Mouse (Mus musculus) hindbrain, embryonic 15.5 days (tissue): ENCODE results near the gene Ptpn1. TPM values are rescaled to one million over a fixed set of nuclear protein-coding genes. Genes with fewer than 3 reads are reported as not detected.

Source experiments
- ATAC-seq: fragments of 200-750 bp; cut with Nextera tagmentation; 2 replicates; pipeline ENCODE4 v1.8.0; 2017; ENCODE audit warnings: low read depth, moderate number of reproducible peaks, moderate TSS enrichment; ENCODE audit not compliant: low FRiP score
- H3K27ac ChIP-seq: fragments of 300-500 bp; sonication (generic); replicated peaks from 2 replicates; pipeline ENCODE4 v1.5.1; 2015; ENCODE audit warnings: mild to moderate bottlenecking, inconsistent platforms
- H3K27me3 ChIP-seq: fragments of 300-500 bp; sonication (generic); 2 replicates; pipeline ENCODE4 v1.6.1; 2015; ENCODE audit warnings: control low read depth, inconsistent platforms
- H3K36me3 ChIP-seq: fragments of 300-500 bp; sonication (generic); 2 replicates; pipeline ENCODE4 v1.6.1; 2015; ENCODE audit warnings: control low read depth, inconsistent platforms
- H3K4me1 ChIP-seq: fragments of 300-500 bp; sonication (generic); replicated peaks from 2 replicates; pipeline ENCODE4 v1.6.1; 2015; ENCODE audit warnings: control low read depth, inconsistent platforms
- H3K4me2 ChIP-seq: fragments of 300-500 bp; sonication (generic); 2 replicates; pipeline ENCODE4 v1.6.1; 2015; ENCODE audit warnings: moderate library complexity, mild to moderate bottlenecking, inconsistent platforms
- H3K4me3 ChIP-seq: fragments of 300-500 bp; sonication (generic); 2 replicates; pipeline ENCODE4 v1.5.1; 2015; ENCODE audit warnings: mild to moderate bottlenecking, inconsistent platforms
- H3K9ac ChIP-seq: fragments of 300-500 bp; sonication (generic); 2 replicates; pipeline ENCODE4 v1.6.1; 2015; ENCODE audit warnings: inconsistent platforms
- H3K9me3 ChIP-seq: fragments of 300-500 bp; sonication (generic); 2 replicates; pipeline ENCODE4 v1.6.1; 2016; ENCODE audit warnings: control low read depth, inconsistent platforms
- WGBS: fragments of 180-500 bp; shearing (Covaris S2); methylation state at CpG from one replicate; pipeline ENCODE4 v1.1.7; 2015; 5-methylcytosine and 5-hydroxymethylcytosine counted together
- polyA plus RNA-seq: library from polyadenylated mRNA; unstranded; fragments of >200 nt; fragmentation: Nextera tagmentation; extraction: Ambion mirVana; gene quantifications from 2 replicates; pipeline ENCODE4 v1.2.1, GENCODE M21; 2015

Ptpn1 gene
- polyA plus RNA-seq, 1 experiment from 2014 or later = 69.5 TPM

DNA sequence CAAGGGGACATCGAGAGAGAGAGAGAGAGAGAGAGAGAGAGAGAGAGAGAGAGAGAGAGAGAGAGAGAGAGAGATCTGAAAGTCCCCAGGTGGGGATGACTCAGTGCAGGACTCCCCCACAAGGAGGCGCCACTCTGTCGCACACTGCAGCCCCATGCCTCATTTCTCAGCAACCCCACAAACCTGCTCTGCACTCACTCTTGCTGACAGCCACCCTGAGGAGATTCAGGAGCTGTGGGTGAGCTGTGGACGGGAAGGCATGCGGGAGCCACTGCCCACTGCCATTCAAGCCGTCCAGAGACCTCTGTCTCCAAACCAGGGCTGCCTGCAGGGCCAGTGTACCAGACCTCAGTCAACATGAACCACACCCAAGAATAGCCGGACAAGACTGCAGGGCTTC, 54.9 kb downstream of the Ptpn1 start:
- no peak overlapping the region for H3K4me2 ChIP-seq
- no peak overlapping the region for H3K9ac ChIP-seq
- no peaks in the 10 kb centered on the region for H3K9me3 ChIP-seq
- H3K4me1 ChIP-seq = peaks cover 8% of the 10 kb centered on the region
- H3K27me3 ChIP-seq = no peaks in the 10 kb centered on the region
- H3K27ac ChIP-seq = no peak overlapping the region
- H3K36me3 ChIP-seq = no peaks in the 10 kb centered on the region
- 35% methylated on average over 7 of the region's 7 CpGs for WGBS
- no peak for ATAC-seq
- no peak overlapping the region for H3K4me3 ChIP-seq

DNA sequence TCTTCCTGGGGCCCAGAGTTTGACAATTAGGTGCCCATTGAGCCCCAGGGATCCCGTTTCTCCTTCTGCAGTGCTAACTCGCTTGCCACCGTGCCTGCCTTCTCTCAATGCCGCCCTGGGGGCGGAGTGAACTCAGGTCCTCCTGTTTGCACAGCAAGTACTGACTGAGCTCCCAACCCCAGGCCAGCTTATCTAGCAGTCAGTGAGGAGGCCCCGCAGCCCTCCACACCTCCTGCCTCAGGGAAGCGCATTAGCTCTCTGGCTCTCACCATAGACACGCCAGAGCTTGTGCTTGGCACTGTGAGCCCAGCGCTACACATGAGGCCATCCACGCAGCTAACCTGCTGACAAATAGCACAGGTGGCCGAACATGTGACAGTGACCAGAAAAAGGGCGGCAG, 55.8 kb downstream of the Ptpn1 start:
- no peak overlapping the region for H3K27ac ChIP-seq
- H3K4me2 ChIP-seq = no peak overlapping the region
- peaks cover 8% of the 10 kb centered on the region for H3K4me1 ChIP-seq
- H3K4me3 ChIP-seq = no peak overlapping the region
- H3K36me3 ChIP-seq = no peaks in the 10 kb centered on the region
- 73% methylated on average over 12 of the region's 12 CpGs for WGBS
- no peaks in the 10 kb centered on the region for H3K9me3 ChIP-seq
- no peak for ATAC-seq
- H3K9ac ChIP-seq = no peak overlapping the region
- H3K27me3 ChIP-seq = no peaks in the 10 kb centered on the region

- Histone ChIP-seq H3K27ac (no peak overlapping the region), H3K4me1 (peaks cover 8% of the 10 kb centered on the region), H3K27me3 (no peaks in the 10 kb centered on the region), H3K4me2 (0 out of 2 replicates have a peak overlapping the region, but pooled peaks have one; percentile 4), H3K36me3 (no peaks in the 10 kb centered on the region), H3K9ac (no peak overlapping the region), H3K9me3 (no peaks in the 10 kb centered on the region), H3K4me3 (no peak overlapping the region)
- WGBS = 61% methylated on average over 14 of the region's 14 CpGs
- ATAC-seq = peak; percentile 43; the same call in 1 of the 2 replicates
Observed at GRCm38 (mm10) chr2:167989310-167989709, 57.5 kb downstream of the Ptpn1 start.

GRCm38 (mm10) chr2:167993260-167993659, 61.4 kb downstream of the Ptpn1 start:
- H3K27ac ChIP-seq = no peak overlapping the region
- no peak for ATAC-seq
- 60% methylated on average over 13 of the region's 13 CpGs for WGBS
- no peak overlapping the region for H3K9ac ChIP-seq
- H3K36me3 ChIP-seq = no peaks in the 10 kb centered on the region
- no peaks in the 10 kb centered on the region for H3K9me3 ChIP-seq
- no peak overlapping the region for H3K4me2 ChIP-seq
- H3K4me3 ChIP-seq = no peak overlapping the region
- H3K4me1 ChIP-seq = peaks cover 8% of the 10 kb centered on the region
- no peaks in the 10 kb centered on the region for H3K27me3 ChIP-seq

- H3K4me2 ChIP-seq = no peak overlapping the region
- no peak overlapping the region for H3K27ac ChIP-seq
- peaks cover 5% of the 10 kb centered on the region; the same call in 1 of the 2 replicates for H3K9me3 ChIP-seq
- ATAC-seq = no peak
- no peak overlapping the region for H3K9ac ChIP-seq
- WGBS = 66% methylated on average over 19 of the region's 19 CpGs
- no peak overlapping the region for H3K4me3 ChIP-seq
- H3K36me3 ChIP-seq = no peaks in the 10 kb centered on the region
- H3K4me1 ChIP-seq = no peaks in the 10 kb centered on the region
- H3K27me3 ChIP-seq = no peaks in the 10 kb centered on the region
Observed at GRCm38 (mm10) chr2:167995870-167996635, 64.2 kb downstream of the Ptpn1 start.

GRCm38 (mm10) chr2:167996672-167997215, 64.9 kb downstream of the Ptpn1 start:
- H3K4me3 ChIP-seq = no peak overlapping the region
- H3K4me2 ChIP-seq = no peak overlapping the region
- no peaks in the 10 kb centered on the region for H3K36me3 ChIP-seq
- no peak overlapping the region for H3K27ac ChIP-seq
- H3K4me1 ChIP-seq = no peaks in the 10 kb centered on the region
- no peaks in the 10 kb centered on the region for H3K27me3 ChIP-seq
- no peak for ATAC-seq
- 66% methylated on average over 8 of the region's 8 CpGs for WGBS
- H3K9ac ChIP-seq = no peak overlapping the region
- H3K9me3 ChIP-seq = peaks cover 5% of the 10 kb centered on the region; the same call in 1 of the 2 replicates

GRCm38 (mm10) chr2:167997562-167997961, 65.7 kb downstream of the Ptpn1 start:
- WGBS = 74% methylated on average over 3 of the region's 3 CpGs

GRCm38 (mm10) chr2:167999145-167999743, 67.4 kb downstream of the Ptpn1 start:
- H3K4me2 ChIP-seq = no peak overlapping the region
- H3K4me3 ChIP-seq = no peak overlapping the region
- H3K27me3 ChIP-seq = no peaks in the 10 kb centered on the region
- H3K9me3 ChIP-seq = peaks cover 5% of the 10 kb centered on the region; the same call in 1 of the 2 replicates
- ATAC-seq = no peak
- no peaks in the 10 kb centered on the region for H3K4me1 ChIP-seq
- no peak overlapping the region for H3K9ac ChIP-seq
- no peaks in the 10 kb centered on the region for H3K36me3 ChIP-seq
- H3K27ac ChIP-seq = no peak overlapping the region
- 60% methylated on average over 3 of the region's 3 CpGs for WGBS

More at GRCm38 (mm10) chr2:167997562-167997961, 65.7 kb downstream of the Ptpn1 start:
- Histone ChIP-seq H3K27me3 (no peaks in the 10 kb centered on the region), H3K9me3 (peaks cover 5% of the 10 kb centered on the region; the same call in 1 of the 2 replicates), H3K4me3 (no peak overlapping the region), H3K36me3 (no peaks in the 10 kb centered on the region), H3K27ac (no peak overlapping the region), H3K4me2 (no peak overlapping the region), H3K4me1 (no peaks in the 10 kb centered on the region), H3K9ac (no peak overlapping the region)
- no peak for ATAC-seq

- no peak for ATAC-seq
- H3K27me3 ChIP-seq = no peaks in the 10 kb centered on the region
Observed at GRCm38 (mm10) chr2:168002188-168002587, 70.3 kb downstream of the Ptpn1 start.

GRCm38 (mm10) chr2:168002884-168003283, 71.0 kb downstream of the Ptpn1 start:
- H3K36me3 ChIP-seq = no peaks in the 10 kb centered on the region
- H3K27ac ChIP-seq = no peak overlapping the region
- H3K4me3 ChIP-seq = no peak overlapping the region
- WGBS = 79% methylated on average over 2 of the region's 2 CpGs
- no peaks in the 10 kb centered on the region for H3K27me3 ChIP-seq
- no peak for ATAC-seq
- peaks cover 5% of the 10 kb centered on the region; the same call in 1 of the 2 replicates for H3K9me3 ChIP-seq
- no peaks in the 10 kb centered on the region for H3K4me1 ChIP-seq
- H3K9ac ChIP-seq = no peak overlapping the region
- H3K4me2 ChIP-seq = no peak overlapping the region

More at GRCm38 (mm10) chr2:168002188-168002587, 70.3 kb downstream of the Ptpn1 start:
- 69% methylated on average over 4 of the region's 4 CpGs for WGBS
- Histone ChIP-seq H3K4me1 (no peaks in the 10 kb centered on the region), H3K36me3 (no peaks in the 10 kb centered on the region), H3K9ac (no peak overlapping the region), H3K4me2 (no peak overlapping the region), H3K4me3 (no peak overlapping the region), H3K27ac (no peak overlapping the region), H3K9me3 (peaks cover 5% of the 10 kb centered on the region; the same call in 1 of the 2 replicates)

DNA sequence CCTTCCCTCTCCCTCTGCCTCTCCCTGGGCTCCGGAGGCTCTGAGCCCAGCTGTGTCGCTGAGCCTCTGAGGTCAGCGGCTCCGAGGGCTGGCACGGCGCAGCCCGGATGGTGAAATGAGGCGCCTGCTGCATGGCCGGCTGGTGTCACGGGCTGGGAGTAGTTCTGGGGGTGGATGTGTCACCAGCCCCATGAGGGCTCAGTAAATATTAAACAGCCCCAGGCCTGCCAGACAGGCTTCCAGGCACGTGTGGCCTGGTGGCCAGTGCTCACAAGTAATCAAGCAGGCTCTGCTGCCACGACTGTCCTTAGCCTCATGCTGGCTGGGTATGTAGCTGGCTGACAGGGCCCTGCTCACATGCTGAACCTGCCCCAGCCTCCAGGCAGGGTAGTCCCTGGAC, 71.6 kb downstream of the Ptpn1 start:
- Histone ChIP-seq H3K9me3 (peaks cover 5% of the 10 kb centered on the region; the same call in 1 of the 2 replicates), H3K36me3 (no peaks in the 10 kb centered on the region), H3K27ac (no peak overlapping the region), H3K4me2 (no peak overlapping the region), H3K4me3 (no peak overlapping the region), H3K27me3 (no peaks in the 10 kb centered on the region), H3K4me1 (no peaks in the 10 kb centered on the region), H3K9ac (no peak overlapping the region)
- ATAC-seq = no peak
- 46% methylated on average over 12 of the region's 12 CpGs for WGBS

DNA sequence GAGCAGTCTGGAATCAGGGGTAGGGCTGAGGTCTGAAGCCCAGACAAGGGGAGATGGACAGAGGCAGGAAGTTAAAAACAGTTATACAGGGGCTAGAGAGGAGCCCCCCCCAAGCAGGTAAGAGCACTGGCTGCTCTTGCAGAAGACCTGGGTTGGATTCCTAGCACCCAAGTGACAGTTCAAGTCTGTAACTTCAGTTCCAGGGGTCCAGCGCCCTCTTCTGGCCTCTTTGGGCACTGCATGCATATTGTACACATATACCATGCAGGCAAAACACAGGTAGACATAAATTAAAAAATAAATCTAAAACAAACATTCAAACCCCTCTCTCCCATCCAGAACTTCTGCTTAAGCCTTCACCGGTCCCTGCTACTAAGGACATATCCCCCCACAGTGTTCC, 72.5 kb downstream of the Ptpn1 start:
- H3K27ac ChIP-seq = no peak overlapping the region
- peaks cover 5% of the 10 kb centered on the region; the same call in 1 of the 2 replicates for H3K9me3 ChIP-seq
- H3K9ac ChIP-seq = no peak overlapping the region
- no peaks in the 10 kb centered on the region for H3K27me3 ChIP-seq
- no peak overlapping the region for H3K4me2 ChIP-seq
- no peaks in the 10 kb centered on the region for H3K36me3 ChIP-seq
- 56% methylated on average over 2 of the region's 2 CpGs for WGBS
- no peaks in the 10 kb centered on the region for H3K4me1 ChIP-seq
- ATAC-seq = no peak
- no peak overlapping the region for H3K4me3 ChIP-seq
